Mouse (Mus musculus): Measurements from ENCODE around the gene Fbxl19.
"Not testable (repeated sequence)": the region's sequence is repeated elsewhere in the genome, so short reads cannot be mapped to it uniquely, and the experiment has no call there.

Gene Fbxl19

GRCm38 (mm10) chr7:127730170-127730569, 14.2 kb upstream of the Fbxl19 start:
- no peak for DNase-seq (ENCODE audit: low spot score in 2 of 2)

- not testable (repeated sequence) for DNase-seq (ENCODE audit: low spot score in 2 of 2)
Observed at GRCm38 (mm10) chr7:127732066-127732465, 12.3 kb upstream of the Fbxl19 start, which contains the start of gene Ctf2. Gene Ctf2 (minus strand): TSS chr7:127732166.

- DNase-seq (ENCODE audit: low spot score in 2 of 2) = peak; percentile 65 to 92
Observed at GRCm38 (mm10) chr7:127745251-127745651, 908 bp downstream of the Fbxl19 start.

GRCm38 (mm10) chr7:127745652-127746493, 1.5 kb downstream of the Fbxl19 start:
- DNase-seq (ENCODE audit: low spot score in 2 of 2) = peak; percentile 82 to 97

- no peak for DNase-seq (ENCODE audit: low spot score in 2 of 2)
Observed at GRCm38 (mm10) chr7:127746494-127747491, 2.5 kb downstream of the Fbxl19 start.

GRCm38 (mm10) chr7:127747559-127748234, 3.4 kb downstream of the Fbxl19 start:
- DNase-seq (ENCODE audit: low spot score in 2 of 2) = no peak

- DNase-seq (ENCODE audit: low spot score in 2 of 2) = no peak
Observed at GRCm38 (mm10) chr7:127748235-127748560, 3.9 kb downstream of the Fbxl19 start.

GRCm38 (mm10) chr7:127750131-127751127, 6.1 kb downstream of the Fbxl19 start:
- no peak for DNase-seq (ENCODE audit: low spot score in 2 of 2)

- no peak for DNase-seq (ENCODE audit: low spot score in 2 of 2)
Observed at GRCm38 (mm10) chr7:127751619-127752018, 7.3 kb downstream of the Fbxl19 start.

- no peak for DNase-seq (ENCODE audit: low spot score in 2 of 2)
Observed at GRCm38 (mm10) chr7:127752069-127752468, 7.7 kb downstream of the Fbxl19 start.

- DNase-seq (ENCODE audit: low spot score in 2 of 2) = no peak
Observed at GRCm38 (mm10) chr7:127753158-127753557, 8.8 kb downstream of the Fbxl19 start.

- no peak for DNase-seq (ENCODE audit: low spot score in 2 of 2)
Observed at GRCm38 (mm10) chr7:127753741-127754140, 9.4 kb downstream of the Fbxl19 start.

- DNase-seq (ENCODE audit: low spot score in 2 of 2) = no peak
Observed at GRCm38 (mm10) chr7:127759716-127760115, 15.4 kb downstream of the Fbxl19 start.

GRCm38 (mm10) chr7:127760478-127760877, 16.1 kb downstream of the Fbxl19 start:
- no peak for DNase-seq (ENCODE audit: low spot score in 2 of 2)

- peak in 1 of 2 experiments; percentile 51 for DNase-seq (ENCODE audit: low spot score in 2 of 2)
Observed at GRCm38 (mm10) chr7:127761026-127761425, 16.7 kb downstream of the Fbxl19 start.

- DNase-seq (ENCODE audit: low spot score in 2 of 2) = no peak
Observed at GRCm38 (mm10) chr7:127763642-127764041, 19.3 kb downstream of the Fbxl19 start.

GRCm38 (mm10) chr7:127765756-127766155, 21.4 kb downstream of the Fbxl19 start:
- no peak for DNase-seq (ENCODE audit: low spot score in 2 of 2)

GRCm38 (mm10) chr7:127766851-127767609, 22.7 kb downstream of the Fbxl19 start:
- no peak for DNase-seq (ENCODE audit: low spot score in 2 of 2)

- DNase-seq (ENCODE audit: low spot score in 2 of 2) = no peak
Observed at GRCm38 (mm10) chr7:127767671-127768345, 23.5 kb downstream of the Fbxl19 start.
